Mouse (Mus musculus): ENCODE measurements around the gene Axin2. TPM values are rescaled to one million over a fixed set of nuclear protein-coding genes. Genes with fewer than 3 reads are reported as not detected.

Gene Axin2
- polyA plus RNA-seq, 1 experiment: 11.4 TPM

DNA sequence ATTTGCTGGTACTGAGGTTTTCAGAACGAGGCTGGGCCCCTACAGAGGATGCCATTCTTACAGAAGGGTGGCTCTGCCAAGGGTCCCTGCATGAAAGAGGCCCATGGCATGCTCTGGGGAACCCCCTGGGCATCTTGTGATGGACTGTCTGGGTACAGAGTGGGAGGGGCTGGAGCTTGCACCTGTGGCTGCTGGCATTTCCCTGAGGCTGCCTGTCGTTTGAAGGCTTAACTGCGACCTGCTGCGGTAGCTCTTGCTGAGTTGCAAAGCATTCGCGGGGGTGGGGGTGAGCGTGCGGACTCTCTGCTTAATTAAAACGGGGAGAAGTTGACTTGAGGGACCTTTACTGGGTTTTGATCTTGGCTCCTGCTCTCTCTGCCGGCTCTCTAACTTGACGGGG lies 55.4 kb downstream of the Axin2 start:
- Histone ChIP-seq H3K4me1 (ENCODE audit: control insufficient read depth, insufficient read depth, low read length) (no peaks in the 10 kb centered on the region), H3K4me3 (ENCODE audit: low read depth, low read length) (no peak overlapping the region), H3K9ac (ENCODE audit: low read depth, poor library complexity, severe bottlenecking) (no peak overlapping the region), H3K9me3 (replicated peaks; ENCODE audit: control insufficient read depth, insufficient read depth, low read length, poor library complexity, severe bottlenecking) (no peaks in the 10 kb centered on the region), H3K27me3 (ENCODE audit: control insufficient read depth, insufficient read depth, low read length, poor library complexity, severe bottlenecking) (no peaks in the 10 kb centered on the region), H3K27ac (ENCODE audit: insufficient read depth, low read length) (no peak overlapping the region), H3K36me3 (ENCODE audit: control insufficient read depth, insufficient read depth, low read length, poor library complexity, severe bottlenecking) (no peaks in the 10 kb centered on the region)
- TF ChIP-seq CTCF (IDR thresholded peaks at IDR 0.05; ENCODE audit: low read depth, low read length) (no peak), EP300 (IDR thresholded peaks at IDR 0.05; ENCODE audit: insufficient read depth, low read depth, low read length) (no peak), POLR2A (IDR thresholded peaks at IDR 0.05; ENCODE audit: insufficient read depth, low read length) (no peak)

DNA sequence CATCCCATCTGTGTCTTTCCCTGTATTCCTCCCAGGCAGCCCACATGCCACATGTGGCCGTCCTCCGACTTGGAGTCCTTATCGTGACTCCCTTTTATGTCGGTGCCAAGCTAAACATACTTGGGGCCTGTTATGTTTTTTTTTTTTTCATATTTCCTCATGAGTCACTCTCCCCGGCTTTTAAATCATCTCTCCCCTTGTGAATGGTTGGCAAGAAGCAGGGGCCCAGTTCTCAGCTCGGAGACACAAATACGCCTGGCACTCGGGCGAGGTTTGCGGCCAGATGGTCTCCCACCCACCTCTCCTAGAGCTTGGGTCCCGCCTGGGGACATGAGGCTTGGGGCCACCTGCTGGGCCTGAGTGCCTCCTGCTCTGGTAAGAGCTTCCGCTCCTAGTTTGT lies 60.4 kb downstream of the Axin2 start:
- no peak overlapping the region for H3K9ac ChIP-seq (ENCODE audit: low read depth, poor library complexity, severe bottlenecking)
- no peaks in the 10 kb centered on the region for H3K9me3 ChIP-seq (replicated peaks; ENCODE audit: control insufficient read depth, insufficient read depth, low read length, poor library complexity, severe bottlenecking)

DNA sequence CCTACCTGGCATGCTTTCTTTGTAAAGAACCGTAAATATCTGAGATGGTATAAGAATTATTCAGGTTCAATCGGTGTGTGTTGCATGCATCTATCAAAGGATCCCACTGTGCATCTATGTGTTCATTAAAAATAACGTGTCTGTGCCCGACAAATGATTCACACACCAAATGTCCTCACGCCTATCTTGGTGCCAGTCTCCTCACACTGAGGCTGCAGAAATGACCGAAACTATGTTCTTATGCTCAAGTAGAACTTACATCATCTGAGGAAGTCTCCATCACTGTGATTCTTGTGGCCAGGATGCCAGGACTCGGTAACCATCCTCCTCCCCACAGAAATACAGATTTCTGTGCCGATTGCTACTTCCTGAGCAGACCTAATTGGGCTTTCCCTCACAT lies 60.9 kb downstream of the Axin2 start:
- no peak overlapping the region for H3K4me3 ChIP-seq (ENCODE audit: low read depth, low read length)
- H3K27ac ChIP-seq (ENCODE audit: insufficient read depth, low read length): no peak overlapping the region
- no peak overlapping the region for H3K9ac ChIP-seq (ENCODE audit: low read depth, poor library complexity, severe bottlenecking)
- TF ChIP-seq EP300 (IDR thresholded peaks at IDR 0.05; ENCODE audit: insufficient read depth, low read depth, low read length): no peak
- no peak for TF ChIP-seq POLR2A (IDR thresholded peaks at IDR 0.05; ENCODE audit: insufficient read depth, low read length)
- TF ChIP-seq CTCF (IDR thresholded peaks at IDR 0.05; ENCODE audit: low read depth, low read length): no peak
- H3K27me3 ChIP-seq (ENCODE audit: control insufficient read depth, insufficient read depth, low read length, poor library complexity, severe bottlenecking): no peaks in the 10 kb centered on the region
- no peaks in the 10 kb centered on the region for H3K4me1 ChIP-seq (ENCODE audit: control insufficient read depth, insufficient read depth, low read length)
- H3K36me3 ChIP-seq (ENCODE audit: control insufficient read depth, insufficient read depth, low read length, poor library complexity, severe bottlenecking): no peaks in the 10 kb centered on the region
- H3K9me3 ChIP-seq (replicated peaks; ENCODE audit: control insufficient read depth, insufficient read depth, low read length, poor library complexity, severe bottlenecking): no peaks in the 10 kb centered on the region

More for the DNA sequence above, 60.4 kb downstream of the Axin2 start:
- no peaks in the 10 kb centered on the region for H3K4me1 ChIP-seq (ENCODE audit: control insufficient read depth, insufficient read depth, low read length)
- no peak overlapping the region for H3K27ac ChIP-seq (ENCODE audit: insufficient read depth, low read length)
- TF ChIP-seq EP300 (IDR thresholded peaks at IDR 0.05; ENCODE audit: insufficient read depth, low read depth, low read length) (no peak), POLR2A (IDR thresholded peaks at IDR 0.05; ENCODE audit: insufficient read depth, low read length) (no peak), CTCF (IDR thresholded peaks at IDR 0.05; ENCODE audit: low read depth, low read length) (no peak)
- no peaks in the 10 kb centered on the region for H3K36me3 ChIP-seq (ENCODE audit: control insufficient read depth, insufficient read depth, low read length, poor library complexity, severe bottlenecking)
- no peaks in the 10 kb centered on the region for H3K27me3 ChIP-seq (ENCODE audit: control insufficient read depth, insufficient read depth, low read length, poor library complexity, severe bottlenecking)
- H3K4me3 ChIP-seq (ENCODE audit: low read depth, low read length): no peak overlapping the region

- Histone ChIP-seq H3K9me3 (replicated peaks; ENCODE audit: control insufficient read depth, insufficient read depth, low read length, poor library complexity, severe bottlenecking) (no peaks in the 10 kb centered on the region), H3K4me3 (ENCODE audit: low read depth, low read length) (no peak overlapping the region), H3K27ac (ENCODE audit: insufficient read depth, low read length) (no peak overlapping the region), H3K9ac (ENCODE audit: low read depth, poor library complexity, severe bottlenecking) (no peak overlapping the region), H3K27me3 (ENCODE audit: control insufficient read depth, insufficient read depth, low read length, poor library complexity, severe bottlenecking) (no peaks in the 10 kb centered on the region), H3K36me3 (ENCODE audit: control insufficient read depth, insufficient read depth, low read length, poor library complexity, severe bottlenecking) (no peaks in the 10 kb centered on the region), H3K4me1 (ENCODE audit: control insufficient read depth, insufficient read depth, low read length) (no peaks in the 10 kb centered on the region)
- TF ChIP-seq POLR2A (IDR thresholded peaks at IDR 0.05; ENCODE audit: insufficient read depth, low read length) (no peak), CTCF (IDR thresholded peaks at IDR 0.05; ENCODE audit: low read depth, low read length) (no peak), EP300 (IDR thresholded peaks at IDR 0.05; ENCODE audit: insufficient read depth, low read depth, low read length) (no peak)
These were observed 63.4 kb downstream of the Axin2 start for GRCm38 (mm10) chr11:108983409-108984064.

DNA sequence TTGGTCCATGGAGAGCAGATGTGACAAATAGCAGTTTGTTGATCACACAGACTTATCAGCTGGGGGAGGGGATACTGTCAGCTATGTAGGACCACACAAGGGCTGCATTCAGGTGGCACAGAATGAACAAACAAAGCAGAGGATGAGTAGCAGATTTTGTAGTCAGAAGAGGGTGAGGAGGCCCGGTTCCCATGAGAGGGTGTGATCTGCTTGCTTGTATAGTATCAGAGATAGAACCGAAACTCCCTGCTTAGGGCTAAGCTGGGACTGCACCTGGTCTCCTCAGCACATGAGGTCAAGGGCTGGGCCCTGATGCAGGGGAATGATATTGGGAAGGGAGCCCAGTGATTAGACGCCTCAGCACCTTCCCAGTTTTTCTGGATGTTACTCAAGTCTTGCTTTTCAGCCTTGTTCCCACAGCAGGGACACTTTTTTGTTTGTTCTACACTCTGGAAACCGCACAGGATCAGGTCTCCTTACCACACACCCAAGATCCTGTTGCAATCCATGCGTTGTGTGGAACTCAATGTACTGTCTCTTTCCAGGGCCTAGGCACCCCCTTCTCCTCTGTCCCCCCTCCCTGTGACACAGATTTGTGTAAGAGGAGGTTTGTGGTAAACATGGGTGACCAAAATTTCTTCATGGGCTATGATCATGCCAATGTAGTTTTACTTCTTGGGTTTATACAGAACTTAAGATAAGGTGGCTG lies 64.7 kb downstream of the Axin2 start:
- no peak overlapping the region for H3K9ac ChIP-seq (ENCODE audit: low read depth, poor library complexity, severe bottlenecking)
- H3K27me3 ChIP-seq (ENCODE audit: control insufficient read depth, insufficient read depth, low read length, poor library complexity, severe bottlenecking): no peaks in the 10 kb centered on the region
- H3K4me1 ChIP-seq (ENCODE audit: control insufficient read depth, insufficient read depth, low read length): no peaks in the 10 kb centered on the region
- TF ChIP-seq POLR2A (IDR thresholded peaks at IDR 0.05; ENCODE audit: insufficient read depth, low read length): no peak
- no peak for TF ChIP-seq EP300 (IDR thresholded peaks at IDR 0.05; ENCODE audit: insufficient read depth, low read depth, low read length)
- TF ChIP-seq CTCF (IDR thresholded peaks at IDR 0.05; ENCODE audit: low read depth, low read length): no peak
- no peak overlapping the region for H3K4me3 ChIP-seq (ENCODE audit: low read depth, low read length)
- H3K36me3 ChIP-seq (ENCODE audit: control insufficient read depth, insufficient read depth, low read length, poor library complexity, severe bottlenecking): no peaks in the 10 kb centered on the region
- H3K9me3 ChIP-seq (replicated peaks; ENCODE audit: control insufficient read depth, insufficient read depth, low read length, poor library complexity, severe bottlenecking): no peaks in the 10 kb centered on the region
- no peak overlapping the region for H3K27ac ChIP-seq (ENCODE audit: insufficient read depth, low read length)

GRCm38 (mm10) chr11:108985836-108986235 lies 65.7 kb downstream of the Axin2 start:
- Histone ChIP-seq H3K27me3 (ENCODE audit: control insufficient read depth, insufficient read depth, low read length, poor library complexity, severe bottlenecking) (no peaks in the 10 kb centered on the region), H3K4me3 (ENCODE audit: low read depth, low read length) (no peak overlapping the region), H3K4me1 (ENCODE audit: control insufficient read depth, insufficient read depth, low read length) (no peaks in the 10 kb centered on the region), H3K9me3 (replicated peaks; ENCODE audit: control insufficient read depth, insufficient read depth, low read length, poor library complexity, severe bottlenecking) (no peaks in the 10 kb centered on the region), H3K9ac (ENCODE audit: low read depth, poor library complexity, severe bottlenecking) (no peak overlapping the region), H3K36me3 (ENCODE audit: control insufficient read depth, insufficient read depth, low read length, poor library complexity, severe bottlenecking) (no peaks in the 10 kb centered on the region), H3K27ac (ENCODE audit: insufficient read depth, low read length) (no peak overlapping the region)
- no peak for TF ChIP-seq CTCF (IDR thresholded peaks at IDR 0.05; ENCODE audit: low read depth, low read length)
- no peak for TF ChIP-seq EP300 (IDR thresholded peaks at IDR 0.05; ENCODE audit: insufficient read depth, low read depth, low read length)
- TF ChIP-seq POLR2A (IDR thresholded peaks at IDR 0.05; ENCODE audit: insufficient read depth, low read length): no peak
